ENCODE assay signal across 8 mouse cellular contexts in genomic region chr19:23139756-23140470, GRCm38 (mm10). TPM values are rescaled to one million over a fixed set of nuclear protein-coding genes. Genes with fewer than 3 reads are reported as not detected.
DNase-seq lines count a peak whose midpoint lies in the region; ATAC-seq and TF ChIP-seq lines count a peak whose summit lies in the region.

No protein-coding gene starts in this region.

- TF ChIP-seq POLR2A in lung, adult 2 months (IDR thresholded peaks at IDR 0.05; ENCODE audit: borderline replicate concordance, extremely low read depth, low read depth, low read length), result no peak

- no peak for DNase-seq in lung, adult 2 months
- DNase-seq in lung, postnatal 4 days, result no peak
- peak; percentile 63 to 86 for DNase-seq in kidney, adult 8-10 months
- DNase-seq in midbrain, embryonic 11.5 days (ENCODE audit: low spot score, missing footprints), result no peak
- DNase-seq in Muller cell, postnatal 12 days (ENCODE audit: inconsistent ontology term), result no peak
- no peak for DNase-seq in spleen, postnatal 36 days (ENCODE audit: low spot score in 2 of 2)
- no peak for DNase-seq in frontal cortex, postnatal 25 days (ENCODE audit: low spot score in 2 of 2)

- peak overlapping the region; percentile 96 for H3K4me2 ChIP-seq in embryonic facial prominence, embryonic 13.5 days
- H3K4me2 ChIP-seq in midbrain, embryonic 11.5 days, result peak overlapping the region; percentile 78

- H3K27ac ChIP-seq in embryonic facial prominence, embryonic 13.5 days, result no peak overlapping the region
- no peak overlapping the region for H3K27ac ChIP-seq in midbrain, embryonic 11.5 days (ENCODE audit: low read depth, low read length)

- H3K9me3 ChIP-seq in embryonic facial prominence, embryonic 13.5 days, result no peaks in the 10 kb centered on the region
- H3K9me3 ChIP-seq in midbrain, embryonic 11.5 days (ENCODE audit: control insufficient read depth, low read length), result no peaks in the 10 kb centered on the region

- peak overlapping the region; percentile 84 for H3K4me3 ChIP-seq in lung, adult 2 months (replicated peaks; ENCODE audit: extremely low read depth, low read depth, low read length)
- H3K4me3 ChIP-seq in embryonic facial prominence, embryonic 13.5 days, result peak overlapping the region; percentile 62
- H3K4me3 ChIP-seq in midbrain, embryonic 11.5 days (ENCODE audit: low read depth, low read length), result peak overlapping the region; percentile 45

- H3K4me1 ChIP-seq in lung, adult 2 months (ENCODE audit: control insufficient read depth, insufficient read depth, low read length), result peaks cover 16% of the 10 kb centered on the region
- H3K4me1 ChIP-seq in embryonic facial prominence, embryonic 13.5 days, result peaks cover 39% of the 10 kb centered on the region
- H3K4me1 ChIP-seq in midbrain, embryonic 11.5 days (ENCODE audit: control insufficient read depth, insufficient read depth, low read length), result peaks cover 22% of the 10 kb centered on the region

- H3K27me3 ChIP-seq in embryonic facial prominence, embryonic 13.5 days, result peaks cover 65% of the 10 kb centered on the region
- H3K27me3 ChIP-seq in midbrain, embryonic 11.5 days (ENCODE audit: control insufficient read depth, insufficient read depth, low read length), result peaks cover 31% of the 10 kb centered on the region

- peak overlapping the region; percentile 32; the same call in 1 of the 2 replicates for H3K9ac ChIP-seq in embryonic facial prominence, embryonic 13.5 days
- peak overlapping the region; percentile 39; the same call in 1 of the 2 replicates for H3K9ac ChIP-seq in midbrain, embryonic 11.5 days (ENCODE audit: low read length)

- H3K36me3 ChIP-seq in embryonic facial prominence, embryonic 13.5 days, result no peaks in the 10 kb centered on the region
- H3K36me3 ChIP-seq in midbrain, embryonic 11.5 days (ENCODE audit: control insufficient read depth, insufficient read depth, low read length), result no peaks in the 10 kb centered on the region

- 38% methylated on average over 12 of the region's 12 CpGs for WGBS in lung, adult 2 months
- 45% methylated on average over 12 of the region's 12 CpGs for WGBS in embryonic facial prominence, embryonic 13.5 days
- 45% methylated on average over 12 of the region's 12 CpGs for WGBS in midbrain, embryonic 11.5 days

- ATAC-seq in embryonic facial prominence, embryonic 13.5 days (ENCODE audit: insufficient number of reproducible peaks, insufficient read depth, low FRiP score, low TSS enrichment, low read depth), result no peak
- ATAC-seq in midbrain, embryonic 11.5 days (ENCODE audit: low FRiP score), result no peak

- no peak for TF ChIP-seq CTCF in lung, adult 2 months (IDR thresholded peaks at IDR 0.05; ENCODE audit: insufficient read depth, low read length)

RNA-seq across cellular contexts. Expression of gene Klf9, which starts 1.1 kb away (rescaled TPM):
- 46.9 and 97.8 TPM in 2 replicates for polyA plus RNA-seq in lung, adult 2 months (2012; rRNA removed)
- polyA plus RNA-seq in embryonic facial prominence, embryonic 13.5 days (2015; fragmentation: Nextera tagmentation; extraction: Ambion mirVana), result 3.2 and 4.6 TPM in 2 replicates
- 0.69 and 0.96 TPM in 2 replicates for polyA plus RNA-seq in midbrain, embryonic 11.5 days (2014; fragmentation: Nextera tagmentation; extraction: Ambion mirVana)

Comparison
In these comparisons a context has a peak if more than half of its experiments do, and no peak if none do; other contexts are left out.
1. DNase-seq: peak in kidney, adult 8-10 months (2 of 2); none in lung, adult 2 months (single experiment), lung, postnatal 4 days (0 of 2), midbrain, embryonic 11.5 days (single experiment), Muller cell, postnatal 12 days (single experiment), spleen, postnatal 36 days (0 of 2) and frontal cortex, postnatal 25 days (0 of 2).
2. Peak in every context shown above with its lines, with median percentiles within 50 percentile points of each other: H3K4me3 ChIP-seq.